Mouse (Mus musculus) stomach, embryonic 15.5 days (tissue): ENCODE data around the gene Entpd1. TPM values are rescaled to one million over a fixed set of nuclear protein-coding genes. Genes with fewer than 3 reads are reported as not detected.

Experiments
- ATAC-seq: fragments of 200-750 bp; cut with Nextera tagmentation; 2 replicates; pipeline ENCODE4 v1.8.0; 2017; ENCODE audit warnings: low read depth, moderate number of reproducible peaks, moderate TSS enrichment; ENCODE audit not compliant: insufficient read depth, low FRiP score
- H3K27ac ChIP-seq: fragments of 300-500 bp; sonication (generic); 2 replicates; pipeline ENCODE4 v1.5.1; 2015; ENCODE audit warnings: mild to moderate bottlenecking, inconsistent platforms
- H3K27me3 ChIP-seq: fragments of 300-500 bp; sonication (generic); replicated peaks from 2 replicates; pipeline ENCODE4 v1.6.1; 2015; ENCODE audit warnings: inconsistent platforms
- H3K36me3 ChIP-seq: fragments of 300-500 bp; sonication (generic); 2 replicates; pipeline ENCODE4 v1.6.1; 2015; ENCODE audit warnings: inconsistent platforms
- H3K4me1 ChIP-seq: fragments of 300-500 bp; sonication (generic); 2 replicates; pipeline ENCODE4 v1.6.1; 2015; ENCODE audit warnings: inconsistent platforms
- H3K4me2 ChIP-seq: fragments of 300-500 bp; sonication (generic); 2 replicates; pipeline ENCODE4 v1.6.1; 2015; ENCODE audit warnings: mild to moderate bottlenecking, inconsistent platforms
- H3K4me3 ChIP-seq: fragments of 300-500 bp; sonication (generic); replicated peaks from 2 replicates; pipeline ENCODE4 v1.5.1; 2015; ENCODE audit warnings: inconsistent platforms
- H3K9ac ChIP-seq: fragments of 300-500 bp; sonication (generic); 2 replicates; pipeline ENCODE4 v1.6.1; 2015; ENCODE audit warnings: inconsistent platforms
- H3K9me3 ChIP-seq: fragments of 300-500 bp; sonication (generic); 2 replicates; pipeline ENCODE4 v1.6.1; 2016; ENCODE audit warnings: inconsistent platforms
- WGBS: fragments of 180-500 bp; shearing (Covaris S2); methylation state at CpG from one replicate; pipeline ENCODE4 v1.1.7; 2015; 5-methylcytosine and 5-hydroxymethylcytosine counted together
- polyA plus RNA-seq: library from polyadenylated mRNA; unstranded; fragments of >200 nt; fragmentation: Nextera tagmentation; extraction: Ambion mirVana; gene quantifications from 2 replicates; pipeline ENCODE4 v1.2.1, GENCODE M21; 2015

Gene Entpd1
- polyA plus RNA-seq, 1 experiment from 2014 or later: 10.9 TPM

DNA sequence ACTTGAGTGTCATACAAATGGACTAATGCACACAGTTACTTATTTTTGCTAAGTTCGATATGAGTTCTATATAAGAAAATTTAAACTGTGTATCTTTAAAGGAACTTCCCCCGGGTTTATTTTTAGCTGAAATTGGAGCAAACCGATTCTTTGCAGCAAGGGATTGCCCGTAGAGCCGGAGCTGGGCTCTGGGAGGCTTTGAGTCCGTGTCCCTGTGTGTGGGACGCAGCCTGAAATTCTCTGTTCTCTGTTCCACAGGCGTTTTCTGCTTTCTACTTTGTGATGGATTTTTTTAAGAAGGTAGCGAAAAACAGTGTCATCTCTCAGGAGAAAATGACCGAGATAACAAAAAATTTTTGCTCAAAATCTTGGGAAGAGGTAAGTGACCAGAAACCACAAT is 121.2 kb downstream of the Entpd1 start:
- Histone ChIP-seq H3K4me1 (0 out of 2 replicates have a peak, but pooled peaks cover 2% of the 10 kb centered on the region), H3K27me3 (no peaks in the 10 kb centered on the region), H3K36me3 (no peaks in the 10 kb centered on the region), H3K27ac (no peak overlapping the region), H3K9ac (no peak overlapping the region), H3K9me3 (no peaks in the 10 kb centered on the region), H3K4me2 (no peak overlapping the region), H3K4me3 (no peak overlapping the region)
- no peak for ATAC-seq
- 68% methylated on average over 10 of the region's 10 CpGs for WGBS

GRCm38 (mm10) chr19:40733849-40734248 is 121.7 kb downstream of the Entpd1 start:
- H3K4me2 ChIP-seq: no peak overlapping the region
- H3K27ac ChIP-seq: no peak overlapping the region
- 0 out of 2 replicates have a peak, but pooled peaks cover 2% of the 10 kb centered on the region for H3K4me1 ChIP-seq
- no peaks in the 10 kb centered on the region for H3K27me3 ChIP-seq
- no peaks in the 10 kb centered on the region for H3K9me3 ChIP-seq
- WGBS: 67% methylated on average over 4 of the region's 4 CpGs
- no peaks in the 10 kb centered on the region for H3K36me3 ChIP-seq
- H3K4me3 ChIP-seq: no peak overlapping the region
- H3K9ac ChIP-seq: no peak overlapping the region
- no peak for ATAC-seq

DNA sequence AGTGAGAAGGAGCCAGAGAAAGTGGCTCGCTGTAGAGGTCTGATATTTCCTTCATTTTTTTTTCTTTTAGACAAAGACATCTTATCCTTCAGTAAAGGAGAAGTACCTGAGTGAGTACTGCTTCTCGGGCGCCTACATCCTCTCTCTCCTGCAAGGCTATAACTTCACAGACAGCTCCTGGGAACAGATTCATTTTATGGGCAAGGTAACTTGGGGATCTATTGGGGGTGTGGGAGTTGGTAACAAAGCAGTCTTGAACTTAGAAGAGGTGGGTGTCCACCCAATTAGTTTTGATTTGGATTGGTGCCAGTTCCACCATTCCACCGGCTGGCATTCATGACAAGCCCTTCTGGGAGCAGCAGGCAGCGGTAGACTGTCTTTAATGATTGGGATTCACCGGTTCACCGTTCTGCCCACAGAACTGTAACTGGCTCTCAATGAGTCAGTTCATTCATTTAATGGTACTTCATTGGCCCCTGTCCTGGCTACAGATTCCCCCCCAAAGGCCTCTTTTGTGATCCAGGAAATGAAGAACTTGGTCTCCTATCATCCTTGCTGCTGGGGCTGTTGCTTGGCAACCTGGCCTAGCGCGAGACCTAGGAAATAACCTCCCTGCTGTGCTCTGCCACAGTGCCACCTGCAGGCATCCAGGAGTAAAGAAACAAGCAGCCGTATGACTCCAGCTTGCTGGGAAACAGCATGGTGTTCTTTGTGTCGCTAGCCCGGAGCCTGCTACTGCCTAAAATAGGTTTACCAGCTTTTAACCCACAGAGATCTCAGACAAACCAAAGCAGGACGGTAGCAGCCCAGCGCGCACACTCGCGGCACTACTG is 124.7 kb downstream of the Entpd1 start:
- WGBS: 29% methylated on average over 17 of the region's 17 CpGs
- Histone ChIP-seq H3K4me3 (peak overlapping the region; percentile 18), H3K9ac (no peak overlapping the region), H3K36me3 (no peaks in the 10 kb centered on the region), H3K4me2 (peak overlapping the region; percentile 47), H3K4me1 (0 out of 2 replicates have a peak, but pooled peaks cover 2% of the 10 kb centered on the region), H3K9me3 (no peaks in the 10 kb centered on the region), H3K27me3 (no peaks in the 10 kb centered on the region), H3K27ac (no peak overlapping the region)
- ATAC-seq: peak; percentile 65

DNA sequence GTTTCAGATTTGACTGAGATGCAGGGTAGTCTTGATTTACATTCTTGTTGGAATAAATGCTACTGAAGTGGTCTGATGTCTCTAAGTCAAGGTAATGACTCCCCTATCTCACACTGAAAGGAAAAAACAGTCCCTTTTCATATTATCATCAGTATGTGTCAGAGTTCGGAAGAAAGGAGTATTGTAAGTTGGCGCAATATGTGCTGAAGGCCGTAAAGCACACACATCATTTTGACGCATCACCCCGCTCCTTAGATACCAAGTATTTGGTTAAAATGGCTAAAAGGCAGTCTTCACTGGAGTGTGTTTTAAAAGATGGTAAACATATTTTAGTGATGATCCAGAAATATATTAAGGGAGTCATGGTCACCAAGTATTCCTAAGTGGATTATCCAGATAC is 125.4 kb downstream of the Entpd1 start:
- no peaks in the 10 kb centered on the region for H3K36me3 ChIP-seq
- no peaks in the 10 kb centered on the region for H3K27me3 ChIP-seq
- 65% methylated on average over 5 of the region's 5 CpGs for WGBS
- ATAC-seq: no peak
- H3K27ac ChIP-seq: no peak overlapping the region
- H3K9me3 ChIP-seq: no peaks in the 10 kb centered on the region
- peak overlapping the region; percentile 47 for H3K4me2 ChIP-seq
- H3K4me3 ChIP-seq: peak overlapping the region; percentile 18; the same call in 1 of the 2 replicates
- no peak overlapping the region for H3K9ac ChIP-seq
- H3K4me1 ChIP-seq: 0 out of 2 replicates have a peak, but pooled peaks cover 2% of the 10 kb centered on the region

DNA sequence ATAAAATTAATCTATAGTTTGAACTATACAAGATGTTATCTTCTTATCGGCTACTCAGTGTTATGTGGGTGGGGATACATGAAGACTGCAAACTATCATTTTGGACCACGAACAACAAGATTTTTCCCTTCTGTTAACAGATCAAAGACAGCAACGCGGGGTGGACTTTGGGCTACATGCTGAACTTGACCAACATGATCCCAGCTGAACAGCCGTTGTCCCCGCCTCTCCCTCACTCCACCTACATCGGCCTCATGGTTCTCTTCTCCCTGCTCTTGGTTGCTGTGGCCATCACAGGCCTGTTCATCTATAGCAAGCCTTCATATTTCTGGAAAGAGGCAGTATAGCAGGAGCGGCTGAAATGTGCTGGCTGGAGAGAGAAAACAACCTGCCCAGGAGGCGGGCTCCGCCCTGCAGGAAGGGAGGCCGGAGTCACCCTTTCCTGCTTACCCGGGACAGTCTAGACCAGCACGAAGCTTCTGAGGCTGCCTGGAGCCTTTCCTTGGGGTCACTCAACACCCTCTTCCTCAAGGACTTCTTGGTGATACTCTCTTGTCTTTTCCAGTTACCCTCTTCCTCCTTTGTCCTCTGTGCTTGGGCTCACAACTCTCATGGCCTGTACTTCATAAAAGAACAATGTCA is 126.6 kb downstream of the Entpd1 start:
- no peak overlapping the region for H3K4me3 ChIP-seq
- WGBS: 77% methylated on average over 13 of the region's 13 CpGs
- no peak overlapping the region for H3K4me2 ChIP-seq
- no peak overlapping the region for H3K9ac ChIP-seq
- H3K27ac ChIP-seq: no peak overlapping the region
- 0 out of 2 replicates have a peak, but pooled peaks cover 2% of the 10 kb centered on the region for H3K4me1 ChIP-seq
- ATAC-seq: no peak
- H3K9me3 ChIP-seq: no peaks in the 10 kb centered on the region
- no peaks in the 10 kb centered on the region for H3K27me3 ChIP-seq
- H3K36me3 ChIP-seq: no peaks in the 10 kb centered on the region

DNA sequence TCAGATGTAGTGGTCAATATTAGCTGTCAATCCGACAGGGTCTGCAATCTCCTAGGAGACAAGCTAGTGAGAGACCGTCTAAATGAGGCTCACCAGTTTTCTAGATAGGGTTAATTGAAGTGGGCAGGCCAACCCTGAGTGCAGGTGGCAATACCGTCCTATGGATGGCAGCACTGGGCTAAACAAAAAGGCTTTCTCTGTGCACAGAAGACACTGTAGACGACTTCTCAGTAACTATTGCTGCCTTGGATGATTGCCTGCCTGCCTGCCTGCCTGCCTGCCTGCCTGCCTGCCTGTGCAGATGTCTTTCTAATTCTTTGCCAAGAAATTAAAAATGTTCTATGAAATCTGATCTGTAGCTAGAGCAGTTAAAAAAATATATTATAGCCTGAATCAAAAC is 134.4 kb downstream of the Entpd1 start:
- 42% methylated on average over 4 of the region's 4 CpGs for WGBS
- H3K9me3 ChIP-seq: no peaks in the 10 kb centered on the region
- H3K27me3 ChIP-seq: no peaks in the 10 kb centered on the region
- no peak overlapping the region for H3K27ac ChIP-seq
- no peak overlapping the region for H3K4me3 ChIP-seq
- H3K36me3 ChIP-seq: no peaks in the 10 kb centered on the region
- no peak for ATAC-seq
- H3K9ac ChIP-seq: no peak overlapping the region
- H3K4me2 ChIP-seq: no peak overlapping the region
- H3K4me1 ChIP-seq: no peaks in the 10 kb centered on the region

DNA sequence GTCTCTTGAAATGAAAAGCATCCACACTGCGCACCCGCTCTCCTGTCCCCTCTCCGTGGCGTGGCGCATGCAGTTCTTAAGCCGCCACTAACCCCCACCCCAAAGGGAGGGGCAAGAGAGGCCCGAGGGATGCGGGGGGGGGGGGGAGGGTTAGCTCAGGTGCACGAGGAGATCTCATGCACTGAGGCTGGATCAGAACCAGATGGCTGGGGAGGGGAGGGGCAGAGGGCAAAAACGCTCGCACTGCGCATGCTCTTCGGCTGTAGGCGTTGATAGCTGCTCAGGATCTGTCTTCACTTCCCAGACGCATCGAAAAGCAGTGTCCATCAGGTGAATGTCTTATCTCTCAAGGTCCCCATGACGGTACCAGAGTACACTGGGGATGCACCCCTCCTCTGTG is 136.4 kb downstream of the Entpd1 start, which contains the start of gene Cc2d2b:
Cc2d2b (plus strand) TSS at position 195 of the 400 bp plus-strand sequence.
- no peak within 1 kb of the TSS for H3K4me2 ChIP-seq
- no peak within 1 kb of the TSS for H3K27ac ChIP-seq
- 67% methylated on average over 17 of the region's 17 CpGs for WGBS
- no peak within 1 kb of the TSS for H3K9ac ChIP-seq
- no peaks in the 10 kb centered on the region for H3K36me3 ChIP-seq
- no peaks in the 10 kb centered on the region for H3K27me3 ChIP-seq
- H3K4me1 ChIP-seq: no peaks in the 10 kb centered on the region
- no peak within 1 kb of the TSS for H3K4me3 ChIP-seq
- H3K9me3 ChIP-seq: no peaks in the 10 kb centered on the region
- no peak for ATAC-seq

DNA sequence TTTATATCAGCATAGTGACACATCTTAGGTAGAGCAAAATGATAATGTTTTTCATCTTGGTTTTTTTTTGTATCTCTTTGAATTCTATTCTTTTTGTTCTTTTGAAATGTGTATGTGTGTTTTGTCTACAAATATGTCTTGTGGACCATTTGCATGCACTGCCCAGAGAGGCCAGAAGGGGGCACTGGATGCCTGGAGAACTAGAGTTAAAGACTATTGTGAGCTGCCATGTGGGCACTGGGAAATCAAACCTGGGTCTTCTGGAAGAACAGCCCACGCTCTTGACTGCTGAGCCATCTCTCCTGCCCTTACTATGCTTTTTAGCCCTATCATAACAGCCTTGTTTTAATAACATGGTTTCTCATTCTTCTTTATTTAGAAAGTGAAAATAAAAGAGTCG is 142.1 kb downstream of the Entpd1 start:
- no peaks in the 10 kb centered on the region for H3K27me3 ChIP-seq
- no peak for ATAC-seq

GRCm38 (mm10) chr19:40760071-40760470 is 147.9 kb downstream of the Entpd1 start:
- H3K4me1 ChIP-seq: no peaks in the 10 kb centered on the region
- H3K9ac ChIP-seq: no peak overlapping the region
- no peak overlapping the region for H3K4me2 ChIP-seq
- no peaks in the 10 kb centered on the region for H3K36me3 ChIP-seq
- WGBS: 75% methylated on average over 2 of the region's 2 CpGs
- no peaks in the 10 kb centered on the region for H3K9me3 ChIP-seq
- ATAC-seq: no peak
- no peak overlapping the region for H3K27ac ChIP-seq
- no peak overlapping the region for H3K4me3 ChIP-seq
- no peaks in the 10 kb centered on the region for H3K27me3 ChIP-seq

More for the DNA sequence above, 142.1 kb downstream of the Entpd1 start:
- no peak overlapping the region for H3K9ac ChIP-seq
- no peaks in the 10 kb centered on the region for H3K4me1 ChIP-seq
- no peaks in the 10 kb centered on the region for H3K36me3 ChIP-seq
- H3K4me2 ChIP-seq: no peak overlapping the region
- WGBS: 81% methylated on average over 2 of the region's 2 CpGs
- no peak overlapping the region for H3K4me3 ChIP-seq
- H3K27ac ChIP-seq: no peak overlapping the region
- no peaks in the 10 kb centered on the region for H3K9me3 ChIP-seq

DNA sequence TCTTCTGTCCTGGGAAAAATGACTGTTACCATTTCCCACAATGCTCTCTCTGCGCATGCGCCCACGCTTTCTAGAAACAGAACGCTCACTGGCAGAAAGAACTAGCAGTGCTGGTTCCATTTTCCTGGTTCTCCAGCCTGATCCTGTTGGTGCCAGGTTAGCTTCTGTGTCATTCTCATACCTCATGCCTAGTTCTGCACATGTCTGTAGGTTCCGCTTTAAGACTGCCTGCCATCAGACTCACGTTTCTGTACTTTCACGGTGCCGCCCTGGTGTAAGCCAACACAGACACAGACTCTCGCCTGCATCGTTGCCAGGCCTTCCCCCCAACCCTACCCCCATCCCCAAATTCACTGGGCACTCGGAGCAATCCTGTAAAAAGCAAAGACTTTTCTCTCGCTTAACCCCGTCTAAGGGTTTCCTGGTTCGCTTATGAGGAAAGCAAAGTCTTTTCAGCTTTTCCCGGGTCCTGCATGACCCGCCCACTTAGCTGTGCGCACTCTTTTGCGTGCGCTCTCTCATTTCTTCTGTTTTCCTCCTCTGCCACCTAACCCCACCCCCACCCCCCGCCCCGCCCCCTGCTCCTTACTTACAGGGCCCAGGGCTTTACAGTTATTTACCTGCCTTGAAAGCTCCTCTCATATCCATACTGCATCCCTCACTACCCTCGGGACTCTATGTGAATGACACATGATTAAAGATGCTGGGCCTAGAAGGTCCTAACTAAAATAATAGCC is 150.0 kb downstream of the Entpd1 start:
- no peaks in the 10 kb centered on the region for H3K4me1 ChIP-seq
- H3K36me3 ChIP-seq: no peaks in the 10 kb centered on the region
- no peaks in the 10 kb centered on the region for H3K27me3 ChIP-seq
- peak overlapping the region; percentile 55 for H3K4me2 ChIP-seq
- peak overlapping the region; percentile 37 for H3K4me3 ChIP-seq
- no peak overlapping the region for H3K27ac ChIP-seq
- 25% methylated on average over 22 of the region's 22 CpGs for WGBS
- ATAC-seq: peak; percentile 53; the same call in 1 of the 2 replicates
- no peak overlapping the region for H3K9ac ChIP-seq
- no peaks in the 10 kb centered on the region for H3K9me3 ChIP-seq

- H3K4me3 ChIP-seq: no peak overlapping the region
- no peak for ATAC-seq
- H3K9me3 ChIP-seq: no peaks in the 10 kb centered on the region
- no peaks in the 10 kb centered on the region for H3K4me1 ChIP-seq
- no peaks in the 10 kb centered on the region for H3K36me3 ChIP-seq
- no peak overlapping the region for H3K27ac ChIP-seq
- no peak overlapping the region for H3K9ac ChIP-seq
- WGBS: 66% methylated on average over 2 of the region's 2 CpGs
- no peak overlapping the region for H3K4me2 ChIP-seq
- no peaks in the 10 kb centered on the region for H3K27me3 ChIP-seq
These were observed 155.0 kb downstream of the Entpd1 start for GRCm38 (mm10) chr19:40767189-40767588.
